Comparison of ENCODE assay signal across 8 mouse cellular contexts in genomic region chr16:5145570-5145969, GRCm38 (mm10). TPM values are rescaled to one million over a fixed set of nuclear protein-coding genes. Genes with fewer than 3 reads are reported as not detected.
DNase-seq lines count a peak whose midpoint lies in the region; ATAC-seq lines count a peak whose summit lies in the region.

No protein-coding gene starts in this region.

- peak; percentile 63; the same call in 1 of the 2 replicates for ATAC-seq in frontal cortex, adult (ENCODE audit: low TSS enrichment)
- peak; percentile 44 for ATAC-seq in intestine, embryonic 15.5 days

- no peaks in the 10 kb centered on the region for H3K36me3 ChIP-seq in intestine, embryonic 15.5 days
- H3K36me3 ChIP-seq in midbrain, embryonic 10.5 days: no peaks in the 10 kb centered on the region

- 0 out of 2 replicates have a peak overlapping the region, but pooled peaks have one; percentile 18 for H3K4me2 ChIP-seq in intestine, embryonic 15.5 days (replicated peaks)

- WGBS in intestine, embryonic 15.5 days: under 1% methylated on average over 7 of the region's 7 CpGs
- WGBS in midbrain, embryonic 10.5 days: 0% methylated on average over 7 of the region's 7 CpGs

- DNase-seq in ovary, postnatal 14 days (ENCODE audit: low spot score): peak; percentile 71
- no peak for DNase-seq in ovary, postnatal 10 days (ENCODE audit: low spot score)
- peak; percentile 91 for DNase-seq in cerebellum, adult 9-10 months
- DNase-seq in left cerebral cortex, postnatal 14 days (ENCODE audit: low spot score in 2 of 2): peak; percentile 89 to 90
- peak; percentile 72 for DNase-seq in midbrain, embryonic 10.5 days (ENCODE audit: low spot score)
- peak; percentile 34 for DNase-seq in spleen, adult 12 weeks (ENCODE audit: low spot score)

- no peak overlapping the region for H3K4me3 ChIP-seq in intestine, embryonic 15.5 days (replicated peaks)
- H3K4me3 ChIP-seq in midbrain, embryonic 10.5 days: no peak overlapping the region

- H3K9ac ChIP-seq in intestine, embryonic 15.5 days: no peak overlapping the region

- no peak overlapping the region for H3K27ac ChIP-seq in intestine, embryonic 15.5 days
- no peak overlapping the region; the same call in 1 of the 2 replicates for H3K27ac ChIP-seq in midbrain, embryonic 10.5 days (replicated peaks)

- peaks cover 11% of the 10 kb centered on the region for H3K4me1 ChIP-seq in intestine, embryonic 15.5 days (replicated peaks)
- peaks cover 18% of the 10 kb centered on the region for H3K4me1 ChIP-seq in midbrain, embryonic 10.5 days

- intact Hi-C loops in left cerebral cortex, postnatal 14 days (cut with DNase I): loop anchor here (2.0 to 5.0 kb wide), 2 partner anchors 93 to 165 kb away; partner anchors contain the start of gene Ubn1

- no peaks in the 10 kb centered on the region for H3K27me3 ChIP-seq in intestine, embryonic 15.5 days (replicated peaks)
- H3K27me3 ChIP-seq in midbrain, embryonic 10.5 days (ENCODE audit: low read depth, poor library complexity, severe bottlenecking): peaks cover 40% of the 10 kb centered on the region

- no peaks in the 10 kb centered on the region for H3K9me3 ChIP-seq in intestine, embryonic 15.5 days
- no peaks in the 10 kb centered on the region for H3K9me3 ChIP-seq in midbrain, embryonic 10.5 days (replicated peaks)

RNA-seq across cellular contexts. Expression of gene Sec14l5, which starts 1.3 kb away (rescaled TPM):
- polyA plus RNA-seq in intestine, embryonic 15.5 days (2015; fragmentation: Nextera tagmentation; extraction: Ambion mirVana): 0.03 TPM in 1 of 2 replicates, not detected in the other
- total RNA-seq in left cerebral cortex, postnatal 14 days (2021): 1 to 10 TPM; 1.2 to 1.5 TPM
- 0.14 and 0.31 TPM in 2 replicates for polyA plus RNA-seq in midbrain, embryonic 10.5 days (2016; fragmentation: Nextera tagmentation; extraction: Ambion mirVana)

RNA-seq across cellular contexts. Expression of gene Ppl, which starts 13.3 kb away (rescaled TPM):
- polyA plus RNA-seq in intestine, embryonic 15.5 days (2015; fragmentation: Nextera tagmentation; extraction: Ambion mirVana): 4.4 and 4.7 TPM in 2 replicates
- total RNA-seq in left cerebral cortex, postnatal 14 days (2021): under 1 TPM; 0.04 to 0.53 TPM
- 0.68 and 0.82 TPM in 2 replicates for polyA plus RNA-seq in midbrain, embryonic 10.5 days (2016; fragmentation: Nextera tagmentation; extraction: Ambion mirVana)

RNA-seq across cellular contexts. Expression of gene Nagpa, which starts 58.2 kb away (rescaled TPM):
- 27.6 and 29.9 TPM in 2 replicates for polyA plus RNA-seq in intestine, embryonic 15.5 days (2015; fragmentation: Nextera tagmentation; extraction: Ambion mirVana)
- total RNA-seq in left cerebral cortex, postnatal 14 days (2021): 1 to 10 TPM; 7.4 to 10.0 TPM
- 16.4 and 18.9 TPM in 2 replicates for polyA plus RNA-seq in midbrain, embryonic 10.5 days (2016; fragmentation: Nextera tagmentation; extraction: Ambion mirVana)
